Mouse (Mus musculus): ENCODE measurements around the gene Golga2. TPM values are rescaled to one million over a fixed set of nuclear protein-coding genes. Genes with fewer than 3 reads are reported as not detected.

The Golga2 gene
- polyA plus RNA-seq, 1 experiment: 36.0 TPM

- Histone ChIP-seq H3K4me3 (ENCODE audit: control insufficient read depth, low read depth, low read length) (no peak overlapping the region), H3K36me3 (ENCODE audit: control insufficient read depth, insufficient read depth, low read length) (no peaks in the 10 kb centered on the region), H3K27me3 (ENCODE audit: control insufficient read depth, insufficient read depth, low read length) (no peaks in the 10 kb centered on the region), H3K27ac (ENCODE audit: control insufficient read depth, insufficient read depth, low read depth, low read length) (no peak overlapping the region), H3K4me1 (ENCODE audit: control insufficient read depth, insufficient read depth, low read length) (peaks cover 9% of the 10 kb centered on the region)
- TF ChIP-seq POLR2A (IDR thresholded peaks at IDR 0.05; ENCODE audit: control insufficient read depth, low read depth, low read length): no peak
- no peak for TF ChIP-seq CTCF (IDR thresholded peaks at IDR 0.05; ENCODE audit: control insufficient read depth, insufficient read depth, insufficient replicate concordance, low read depth, low read length)
These were observed 26.5 kb upstream of the Golga2 start for GRCm38 (mm10) chr2:32260635-32261034.

GRCm38 (mm10) chr2:32275823-32276222 is 11.4 kb upstream of the Golga2 start:
- H3K27ac ChIP-seq (ENCODE audit: control insufficient read depth, insufficient read depth, low read depth, low read length): no peak overlapping the region
- H3K4me3 ChIP-seq (ENCODE audit: control insufficient read depth, low read depth, low read length): no peak overlapping the region
- TF ChIP-seq CTCF (IDR thresholded peaks at IDR 0.05; ENCODE audit: control insufficient read depth, insufficient read depth, insufficient replicate concordance, low read depth, low read length): no peak
- no peak for TF ChIP-seq POLR2A (IDR thresholded peaks at IDR 0.05; ENCODE audit: control insufficient read depth, low read depth, low read length)
- no peaks in the 10 kb centered on the region for H3K4me1 ChIP-seq (ENCODE audit: control insufficient read depth, insufficient read depth, low read length)
- H3K27me3 ChIP-seq (ENCODE audit: control insufficient read depth, insufficient read depth, low read length): no peaks in the 10 kb centered on the region
- peaks cover 6% of the 10 kb centered on the region for H3K36me3 ChIP-seq (ENCODE audit: control insufficient read depth, insufficient read depth, low read length)

- Histone ChIP-seq H3K36me3 (ENCODE audit: control insufficient read depth, insufficient read depth, low read length) (peaks cover 10% of the 10 kb centered on the region), H3K27ac (ENCODE audit: control insufficient read depth, insufficient read depth, low read depth, low read length) (no peak overlapping the region)
- TF ChIP-seq CTCF (IDR thresholded peaks at IDR 0.05; ENCODE audit: control insufficient read depth, insufficient read depth, insufficient replicate concordance, low read depth, low read length) (no peak), POLR2A (IDR thresholded peaks at IDR 0.05; ENCODE audit: control insufficient read depth, low read depth, low read length) (no peak)
These were observed 4.9 kb upstream of the Golga2 start for GRCm38 (mm10) chr2:32282289-32282688.

GRCm38 (mm10) chr2:32282727-32283126 is 4.5 kb upstream of the Golga2 start:
- H3K27ac ChIP-seq (ENCODE audit: control insufficient read depth, insufficient read depth, low read depth, low read length): no peak overlapping the region
- TF ChIP-seq CTCF (IDR thresholded peaks at IDR 0.05; ENCODE audit: control insufficient read depth, insufficient read depth, insufficient replicate concordance, low read depth, low read length) (peak; percentile 60; the same call in 1 of the 2 replicates), POLR2A (IDR thresholded peaks at IDR 0.05; ENCODE audit: control insufficient read depth, low read depth, low read length) (0 out of 2 replicates have a peak, but pooled peaks have one; percentile 12)
- no peaks in the 10 kb centered on the region for H3K27me3 ChIP-seq (ENCODE audit: control insufficient read depth, insufficient read depth, low read length)
- peaks cover 5% of the 10 kb centered on the region for H3K4me1 ChIP-seq (ENCODE audit: control insufficient read depth, insufficient read depth, low read length)
- H3K36me3 ChIP-seq (ENCODE audit: control insufficient read depth, insufficient read depth, low read length): peaks cover 15% of the 10 kb centered on the region
- no peak overlapping the region for H3K4me3 ChIP-seq (ENCODE audit: control insufficient read depth, low read depth, low read length)

More at GRCm38 (mm10) chr2:32282289-32282688, 4.9 kb upstream of the Golga2 start:
- Histone ChIP-seq H3K27me3 (ENCODE audit: control insufficient read depth, insufficient read depth, low read length) (no peaks in the 10 kb centered on the region), H3K4me1 (ENCODE audit: control insufficient read depth, insufficient read depth, low read length) (peaks cover 4% of the 10 kb centered on the region), H3K4me3 (ENCODE audit: control insufficient read depth, low read depth, low read length) (no peak overlapping the region)

GRCm38 (mm10) chr2:32283986-32284385 is 3.2 kb upstream of the Golga2 start:
- H3K36me3 ChIP-seq (ENCODE audit: control insufficient read depth, insufficient read depth, low read length): peaks cover 17% of the 10 kb centered on the region
- H3K4me1 ChIP-seq (ENCODE audit: control insufficient read depth, insufficient read depth, low read length): peaks cover 6% of the 10 kb centered on the region
- no peak overlapping the region for H3K4me3 ChIP-seq (ENCODE audit: control insufficient read depth, low read depth, low read length)
- no peak overlapping the region for H3K27ac ChIP-seq (ENCODE audit: control insufficient read depth, insufficient read depth, low read depth, low read length)
- TF ChIP-seq POLR2A (IDR thresholded peaks at IDR 0.05; ENCODE audit: control insufficient read depth, low read depth, low read length) (no peak), CTCF (IDR thresholded peaks at IDR 0.05; ENCODE audit: control insufficient read depth, insufficient read depth, insufficient replicate concordance, low read depth, low read length) (no peak)
- no peaks in the 10 kb centered on the region for H3K27me3 ChIP-seq (ENCODE audit: control insufficient read depth, insufficient read depth, low read length)

- Histone ChIP-seq H3K4me1 (ENCODE audit: control insufficient read depth, insufficient read depth, low read length) (peaks cover 6% of the 10 kb centered on the region), H3K4me3 (ENCODE audit: control insufficient read depth, low read depth, low read length) (peak within 1 kb of the TSS; percentile 100), H3K27me3 (ENCODE audit: control insufficient read depth, insufficient read depth, low read length) (no peaks in the 10 kb centered on the region), H3K36me3 (ENCODE audit: control insufficient read depth, insufficient read depth, low read length) (peaks cover 9% of the 10 kb centered on the region), H3K27ac (ENCODE audit: control insufficient read depth, insufficient read depth, low read depth, low read length) (peak within 1 kb of the TSS; percentile 100)
- TF ChIP-seq POLR2A (IDR thresholded peaks at IDR 0.05; ENCODE audit: control insufficient read depth, low read depth, low read length) (peak; percentile 99), CTCF (IDR thresholded peaks at IDR 0.05; ENCODE audit: control insufficient read depth, insufficient read depth, insufficient replicate concordance, low read depth, low read length) (no peak; the same call in 1 of the 2 replicates)
These were observed 761 bp downstream of the Golga2 start, which contains the start of gene Swi5 for GRCm38 (mm10) chr2:32287923-32288367. Gene Swi5 (minus strand): TSS chr2:32288075.

GRCm38 (mm10) chr2:32288371-32288931 is 1.3 kb downstream of the Golga2 start:
- H3K4me3 ChIP-seq (ENCODE audit: control insufficient read depth, low read depth, low read length): peak overlapping the region; percentile 100
- H3K36me3 ChIP-seq (ENCODE audit: control insufficient read depth, insufficient read depth, low read length): peaks cover 9% of the 10 kb centered on the region
- H3K27me3 ChIP-seq (ENCODE audit: control insufficient read depth, insufficient read depth, low read length): no peaks in the 10 kb centered on the region
- peak overlapping the region; percentile 100 for H3K27ac ChIP-seq (ENCODE audit: control insufficient read depth, insufficient read depth, low read depth, low read length)
- peaks cover 6% of the 10 kb centered on the region for H3K4me1 ChIP-seq (ENCODE audit: control insufficient read depth, insufficient read depth, low read length)
- peak; percentile 79; the same call in 1 of the 2 replicates for TF ChIP-seq POLR2A (IDR thresholded peaks at IDR 0.05; ENCODE audit: control insufficient read depth, low read depth, low read length)
- TF ChIP-seq CTCF (IDR thresholded peaks at IDR 0.05; ENCODE audit: control insufficient read depth, insufficient read depth, insufficient replicate concordance, low read depth, low read length): no peak
